Mouse (Mus musculus) cerebellum, adult 18-20 months (tissue): Measurements from ENCODE around the gene Gna14.
A peak's percentile ranks its signal among the peaks of the same experiment; 100 is the strongest.

Experiments
- DNase-seq, 2 experiments: peaks; one replicate each; pipeline ENCODE4 v3.0.0; 2021

The Gna14 gene

DNA sequence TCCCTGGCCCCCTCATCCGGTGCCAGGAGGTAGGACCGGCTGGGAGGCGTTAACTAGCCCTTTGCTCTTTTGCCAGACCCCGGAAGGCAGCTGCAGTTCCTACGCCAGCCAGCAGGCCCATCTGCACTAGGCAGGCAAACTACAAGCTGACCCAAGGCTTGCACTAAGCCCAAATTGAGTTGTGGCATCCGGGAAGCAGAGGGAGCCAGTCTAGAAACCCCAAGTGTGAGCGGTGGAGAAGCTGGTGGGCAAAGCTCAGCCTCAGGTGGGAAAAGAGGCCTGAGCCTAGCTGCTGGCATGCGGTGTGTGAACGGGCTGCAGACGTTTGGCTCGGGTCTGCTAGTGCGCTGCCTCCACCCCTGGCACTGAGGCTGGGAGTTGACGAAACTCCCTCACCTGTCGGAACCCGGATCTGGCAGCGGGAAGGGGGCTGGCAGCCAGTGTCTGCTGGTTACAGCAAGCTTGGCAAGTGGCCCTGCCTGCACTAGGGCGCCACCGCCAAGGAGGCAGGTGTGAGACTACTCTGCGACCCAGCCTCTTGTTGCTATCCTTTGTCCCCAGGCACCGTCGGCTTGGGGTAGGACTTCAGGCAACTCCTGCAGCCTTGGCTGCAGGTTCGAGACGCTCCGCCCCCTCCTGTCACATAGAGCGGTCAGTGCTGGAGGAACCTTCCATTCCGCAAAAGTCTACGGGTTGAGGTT, at the start of gene Gna14:
TSS of gene Gna14 (plus strand) at position 232 of the 701 bp plus-strand sequence.
- DNase-seq = peak; percentile 41 to 46

GRCm38 (mm10) chr19:16386514-16386913, 49.0 kb upstream of the Gna14 start:
- DNase-seq = no peak

DNA sequence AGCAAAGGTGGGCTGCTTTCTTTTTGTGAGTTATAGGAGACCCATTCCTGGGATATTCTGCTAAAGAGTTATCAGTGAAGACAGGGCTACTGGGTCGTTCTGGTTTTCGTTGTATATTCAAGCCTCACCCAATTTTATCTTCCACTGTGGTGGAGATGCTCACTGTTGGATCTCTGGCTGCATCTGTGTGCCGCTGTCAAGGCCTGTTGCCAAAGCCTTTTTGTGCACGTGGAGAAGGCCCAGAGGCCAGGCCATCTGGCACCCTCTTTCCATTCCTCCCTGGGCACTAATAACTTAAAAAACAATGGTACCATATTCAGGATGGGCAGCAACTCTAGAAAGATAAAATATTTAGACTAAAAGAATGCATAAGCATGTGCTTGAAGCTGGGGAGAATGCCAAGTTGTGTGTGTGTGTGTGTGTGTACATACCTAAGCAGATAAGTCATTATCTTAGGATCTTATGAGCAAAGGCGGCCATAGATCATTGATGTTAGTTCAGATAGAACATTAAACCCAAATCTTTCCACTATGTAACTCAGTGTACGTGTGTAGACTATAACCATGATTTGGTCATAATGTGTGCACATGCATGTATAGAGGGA, 45.3 kb upstream of the Gna14 start:
- DNase-seq = no peak

- no peak for DNase-seq
Observed at GRCm38 (mm10) chr19:16394381-16394780, 41.2 kb upstream of the Gna14 start.

- DNase-seq = no peak
Observed at GRCm38 (mm10) chr19:16403101-16403500, 32.5 kb upstream of the Gna14 start.

DNA sequence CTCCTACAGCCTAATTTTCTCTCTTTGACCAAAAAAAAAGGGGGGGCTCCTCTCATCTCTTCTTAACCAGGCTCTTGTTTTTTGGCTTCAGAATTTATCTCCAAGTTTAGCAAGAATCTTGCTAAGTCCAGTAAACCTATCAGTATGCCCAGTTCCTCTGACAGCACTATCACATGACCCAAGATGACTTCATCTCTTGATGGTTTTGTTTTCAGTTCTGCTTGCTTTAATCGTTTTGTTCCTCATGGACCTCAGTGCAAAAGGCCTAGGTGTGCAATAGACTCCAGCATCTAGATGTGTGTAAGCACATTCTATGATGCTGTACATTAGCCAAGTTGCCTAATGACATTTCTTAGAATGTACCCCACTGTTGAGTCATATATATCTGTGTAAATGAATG, 27.8 kb upstream of the Gna14 start:
- no peak for DNase-seq

DNA sequence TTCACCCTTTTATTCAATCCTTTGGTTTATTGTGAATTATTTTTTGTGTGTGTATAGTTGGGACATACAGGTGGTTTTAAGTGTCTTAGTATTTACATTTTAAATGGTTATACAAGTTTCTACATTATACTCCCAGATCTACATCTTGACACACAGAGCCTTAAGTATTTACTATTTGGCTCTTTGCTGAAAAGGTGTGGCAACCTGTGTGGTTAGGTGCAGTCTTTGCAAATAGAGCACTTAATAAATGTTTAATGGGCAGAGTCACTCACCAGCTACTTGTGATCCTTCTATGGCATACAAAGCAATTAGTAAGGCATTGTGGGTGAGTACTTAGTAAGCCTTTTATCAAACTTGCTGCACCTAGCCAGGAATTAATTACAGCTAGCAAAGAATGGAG, 24.3 kb upstream of the Gna14 start:
- no peak for DNase-seq

DNA sequence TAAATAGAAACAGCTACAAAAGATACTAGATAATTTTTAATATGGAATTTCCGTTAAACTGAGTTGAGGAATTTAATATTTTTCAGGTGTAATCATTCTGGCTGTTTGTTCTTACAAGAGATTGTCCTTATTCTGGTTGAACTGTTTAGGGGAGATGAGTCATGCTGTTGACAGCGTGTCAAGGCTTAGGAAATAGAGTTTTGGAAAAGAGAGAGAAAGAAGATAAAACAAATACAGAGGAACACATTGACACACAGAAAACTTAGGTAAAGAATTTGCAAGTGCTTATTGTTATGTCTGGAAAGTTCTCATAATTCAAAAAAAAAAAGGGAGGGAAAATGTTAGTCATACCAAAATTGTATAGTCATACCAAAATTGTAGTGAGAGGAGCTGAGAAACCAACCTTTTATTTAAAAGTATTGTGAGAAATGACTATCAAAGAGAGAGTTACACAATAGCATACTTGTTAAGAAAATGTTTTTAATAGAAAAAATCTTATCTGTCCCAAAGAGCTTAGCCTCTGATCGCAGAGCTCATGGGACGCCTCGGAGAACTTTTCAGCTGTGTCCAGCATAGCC, 17.4 kb upstream of the Gna14 start:
- no peak for DNase-seq

- DNase-seq = no peak
Observed at GRCm38 (mm10) chr19:16425596-16425995, 10.0 kb upstream of the Gna14 start.

GRCm38 (mm10) chr19:16431368-16431767, 4.2 kb upstream of the Gna14 start:
- no peak for DNase-seq

GRCm38 (mm10) chr19:16434879-16435278, 683 bp upstream of the Gna14 start:
- DNase-seq = peak in 1 of 2 experiments; percentile 8

GRCm38 (mm10) chr19:16436335-16437169, 990 bp downstream of the Gna14 start:
- DNase-seq = peak in 1 of 2 experiments; percentile 5

DNA sequence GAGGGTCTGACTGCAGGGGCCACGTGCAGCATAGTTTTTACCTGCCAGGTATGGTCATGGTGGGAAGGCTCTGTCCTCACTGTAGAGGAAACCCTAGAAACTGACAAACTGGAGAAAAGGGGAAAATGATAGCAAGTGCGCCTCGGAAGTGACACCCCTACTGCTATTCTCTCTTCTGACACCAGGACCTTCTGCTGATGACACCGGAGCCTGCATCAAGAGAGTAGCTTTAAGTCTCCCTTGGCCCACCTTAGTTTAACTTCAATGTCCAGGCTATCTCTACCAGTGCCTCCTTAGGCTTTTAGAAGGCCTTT, 1.6 kb downstream of the Gna14 start:
- no peak for DNase-seq

GRCm38 (mm10) chr19:16437906-16438305, 2.3 kb downstream of the Gna14 start:
- no peak for DNase-seq

DNA sequence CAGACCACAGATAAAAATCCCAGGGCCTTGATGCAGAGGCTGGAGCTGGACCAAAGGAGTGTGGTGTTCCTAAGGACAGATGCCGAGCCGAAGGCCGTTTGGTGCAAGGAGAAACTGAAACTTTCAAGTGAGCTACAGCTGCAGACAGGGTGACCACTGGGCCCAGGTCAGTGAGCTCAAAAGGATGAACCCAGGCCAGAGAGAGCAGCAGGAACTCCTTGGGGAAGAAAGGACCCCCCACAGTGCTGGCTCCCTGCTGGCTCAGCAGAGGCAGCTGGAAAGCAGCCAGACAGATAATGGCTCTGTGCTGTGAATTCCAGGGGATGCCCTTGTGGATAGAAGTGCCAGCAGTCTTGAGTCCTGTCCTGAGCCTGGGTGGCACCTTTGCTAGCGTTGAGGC, 3.7 kb downstream of the Gna14 start:
- DNase-seq = no peak

DNA sequence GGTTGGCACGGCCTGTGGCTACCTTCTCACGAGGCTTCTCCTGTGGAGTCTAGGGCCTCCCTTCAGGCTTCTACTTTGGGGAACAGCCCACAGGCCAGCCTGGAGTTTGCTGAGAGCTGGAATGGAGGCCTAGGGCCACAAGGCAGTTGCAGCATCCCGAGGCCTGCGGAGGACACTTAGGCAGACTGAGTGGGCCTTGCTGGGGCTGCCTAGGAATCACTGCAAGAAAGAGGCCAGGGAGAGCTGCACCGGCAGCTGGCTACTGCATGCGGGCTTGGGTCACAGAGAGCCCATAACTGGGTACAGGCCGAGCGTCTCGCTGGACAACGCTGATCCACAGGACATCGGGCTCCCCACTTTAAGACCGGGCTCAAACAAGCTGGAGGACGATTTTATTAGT, 4.3 kb downstream of the Gna14 start:
- DNase-seq = no peak

DNA sequence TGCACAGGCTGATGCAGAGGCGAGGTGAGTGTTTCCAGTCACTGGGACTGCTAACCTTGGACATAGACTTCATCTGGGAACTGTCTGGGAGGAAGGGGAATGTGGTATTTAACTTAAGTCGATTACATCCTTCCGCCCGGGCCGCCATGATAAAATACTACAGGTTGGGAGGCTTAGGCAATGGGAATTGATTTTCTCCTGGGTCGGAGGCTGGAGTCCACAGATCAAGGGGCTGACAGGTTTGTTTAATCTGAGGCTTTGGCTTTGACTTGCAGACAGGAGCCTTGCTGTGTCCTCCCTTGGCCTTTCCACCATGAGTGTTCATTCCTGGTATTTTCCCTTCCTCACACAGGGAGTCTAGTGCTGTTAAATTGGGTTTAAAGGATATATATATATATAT, 5.8 kb downstream of the Gna14 start:
- no peak for DNase-seq

- DNase-seq = no peak
Observed at GRCm38 (mm10) chr19:16443335-16443734, 7.8 kb downstream of the Gna14 start.

GRCm38 (mm10) chr19:16446612-16447011, 11.1 kb downstream of the Gna14 start:
- no peak for DNase-seq

GRCm38 (mm10) chr19:16447832-16448621, 12.5 kb downstream of the Gna14 start:
- DNase-seq = no peak

GRCm38 (mm10) chr19:16448796-16449195, 13.2 kb downstream of the Gna14 start:
- no peak for DNase-seq

- DNase-seq = no peak
Observed at GRCm38 (mm10) chr19:16450824-16451223, 15.3 kb downstream of the Gna14 start.

DNA sequence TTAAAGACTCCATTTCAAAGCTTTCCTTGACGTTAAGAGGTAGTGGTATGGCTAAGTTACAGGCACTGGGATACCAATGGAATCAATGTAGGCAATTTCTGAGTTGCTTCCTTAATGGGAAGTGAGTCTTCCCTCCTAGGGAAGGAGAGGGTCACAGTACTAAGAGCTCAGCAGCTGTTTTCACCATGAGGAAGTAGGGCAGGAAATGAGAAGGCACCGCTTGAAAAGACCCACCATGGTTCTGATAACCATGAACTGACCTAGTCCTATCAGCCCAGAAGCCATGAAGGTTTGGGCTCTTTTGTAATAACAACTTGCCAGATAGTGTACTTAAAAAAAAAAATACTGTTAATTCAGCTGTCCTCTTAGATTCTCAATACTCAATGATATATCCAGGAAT, 20.6 kb downstream of the Gna14 start:
- no peak for DNase-seq
